Comparison of ENCODE assay signal across 8 mouse cellular contexts in genomic region chr1:134332770-134333271, GRCm38 (mm10). TPM values are rescaled to one million over a fixed set of nuclear protein-coding genes. Genes with fewer than 3 reads are reported as not detected.
A peak's percentile ranks its signal among the peaks of the same experiment; 100 is the strongest.
DNase-seq lines count a peak whose midpoint lies in the region; ATAC-seq and TF ChIP-seq lines count a peak whose summit lies in the region.

Ppfia4 (minus strand) TSS chr1:134332928.

- TF ChIP-seq POLR2A in heart, adult 2 months (IDR thresholded peaks at IDR 0.05; ENCODE audit: insufficient read depth, low read depth, low read length), result no peak

- no peak for TF ChIP-seq EP300 in heart, adult 2 months (IDR thresholded peaks at IDR 0.05; ENCODE audit: insufficient read depth, low read depth, low read length)

- H3K79me2 ChIP-seq in heart, adult 2 months (replicated peaks; ENCODE audit: control insufficient read depth, insufficient read depth, low read length), result no peaks in the 10 kb centered on the region

- ATAC-seq in CD4-positive, CD25-positive, alpha-beta regulatory T cell, adult 4 months, result no peak
- 0 out of 2 replicates have a peak, but pooled peaks have one; percentile 9 for ATAC-seq in megakaryocyte, adult 5-6 weeks (ENCODE audit: poor library complexity, severe bottlenecking)

- 14% methylated on average over 13 of the region's 13 CpGs for WGBS in heart, adult 2 months

- H3K9ac ChIP-seq in heart, adult 2 months (ENCODE audit: low read depth, low read length), result no peak within 1 kb of the TSS

- TF ChIP-seq CTCF in heart, adult 2 months (IDR thresholded peaks at IDR 0.05), result no peak

- intact Hi-C loops in heart, adult 2 months (cut with DNase I), result loop anchor here (1.0 kb wide), 2 partner anchors 181 to 213 kb away; no protein-coding TSS in a partner anchor

- H3K4me3 ChIP-seq in heart, adult 2 months, result 0 out of 2 replicates have a peak within 1 kb of the TSS, but pooled peaks have one; percentile 20

- H3K27ac ChIP-seq in heart, adult 2 months, result peak within 1 kb of the TSS; percentile 33; the same call in 1 of the 2 replicates

- peak; percentile 17 for DNase-seq in CD4-positive, CD25-positive, alpha-beta regulatory T cell, adult 2 months (ENCODE audit: low read depth, low spot score)
- peak; percentile 81 for DNase-seq in 3134 (ENCODE audit: extremely low read depth, insufficient read length, low spot score)
- DNase-seq in cerebellum, postnatal 10 days, result peak; percentile 90 to 91
- DNase-seq in heart, adult 2 months, result peak; percentile 44 to 58
- peak; percentile 57 to 63 for DNase-seq in layer of hippocampus, adult 8-10 months (ENCODE audit: low spot score in 2 of 2)
- DNase-seq in thymus, adult 18-20 months, result peak; percentile 15 to 38

- H3K36me3 ChIP-seq in heart, adult 2 months (ENCODE audit: control insufficient read depth, insufficient read depth, low read length), result no peaks in the 10 kb centered on the region

- no peaks in the 10 kb centered on the region for H3K27me3 ChIP-seq in heart, adult 2 months (ENCODE audit: control insufficient read depth, insufficient read depth, low read length)

- no peaks in the 10 kb centered on the region for H3K4me1 ChIP-seq in heart, adult 2 months (ENCODE audit: control insufficient read depth, insufficient read depth, low read length)

RNA-seq across cellular contexts. Expression of gene Ppfia4, which starts in this region (rescaled TPM):
- polyA plus RNA-seq in CD4-positive, CD25-positive, alpha-beta regulatory T cell, adult 4 months (2017; shearing (Covaris generic)), result under 1 TPM in 1 of 2 experiments, not detected in 1; 0.20 TPM
- under 1 TPM; 0.80 to 0.94 TPM for total RNA-seq in heart, adult 2 months (2021)
- 4.4 and 4.9 TPM in 2 replicates for polyA plus RNA-seq in heart, adult 2 months (2012; rRNA removed)
- total RNA-seq in layer of hippocampus, adult 8-10 months (2022), result 10 to 100 TPM; 72.2 to 86.2 (median 77.3) TPM
- 43.1 and 50.5 TPM in 2 replicates for total RNA-seq in megakaryocyte, adult 5-6 weeks (2015)
- 47.0 and 55.6 TPM in 2 replicates for total RNA-seq in megakaryocyte, adult 5-6 weeks (2017)

Comparison
In these comparisons a context has a peak if more than half of its experiments do, and no peak if none do; other contexts are left out.
1. RNA of gene Ppfia4 (total RNA-seq): 72.2 to 86.2 TPM in layer of hippocampus, adult 8-10 months and 43.1 to 55.6 TPM in megakaryocyte, adult 5-6 weeks; 0.80 to 0.94 TPM in heart, adult 2 months; every median in the first group is over 10 times any median in the second.
2. DNase-seq: peak in every context shown above with its lines; median percentile 90 in cerebellum, postnatal 10 days; 81 in 3134; 60 in layer of hippocampus, adult 8-10 months; 51 in heart, adult 2 months; 26 in thymus, adult 18-20 months; 17 in CD4-positive, CD25-positive, alpha-beta regulatory T cell, adult 2 months.